10 mouse cellular contexts compared by ENCODE assay signal in genomic region chr13:54101031-54101820, GRCm38 (mm10). TPM values are rescaled to one million over a fixed set of nuclear protein-coding genes. Genes with fewer than 3 reads are reported as not detected.
DNase-seq lines count a peak whose midpoint lies in the region; ATAC-seq and TF ChIP-seq lines count a peak whose summit lies in the region.
"Had no signal": no experiment of that assay in that cellular context is flagged by ENCODE, and none has a peak within 500 bp of the region (broad histone marks: within the 10 kb centered on the region; RNA-seq: fewer than 3 reads in every experiment).

No protein-coding gene starts in this region.

- no peak overlapping the region for H3K9ac ChIP-seq in heart, adult 2 months (ENCODE audit: low read depth, low read length)
- no peak overlapping the region for H3K9ac ChIP-seq in heart, embryonic 12.5 days
- no peak overlapping the region for H3K9ac ChIP-seq in heart, embryonic 13.5 days
- H3K9ac ChIP-seq in hindbrain, embryonic 11.5 days (ENCODE audit: low read depth, low read length), result no peak overlapping the region

- H3K79me2 ChIP-seq in heart, adult 2 months (replicated peaks; ENCODE audit: control insufficient read depth, insufficient read depth, low read length), result no peaks in the 10 kb centered on the region

- H3K36me3 ChIP-seq in heart, adult 2 months (ENCODE audit: control insufficient read depth, insufficient read depth, low read length), result peaks cover 4% of the 10 kb centered on the region
- peaks cover 45% of the 10 kb centered on the region for H3K36me3 ChIP-seq in heart, embryonic 12.5 days
- H3K36me3 ChIP-seq in heart, embryonic 13.5 days, result peaks cover 75% of the 10 kb centered on the region
- peaks cover 42% of the 10 kb centered on the region for H3K36me3 ChIP-seq in small intestine, adult 2 months (ENCODE audit: control insufficient read depth, insufficient read depth, low read length)
- H3K36me3 ChIP-seq in hindbrain, embryonic 11.5 days (ENCODE audit: control insufficient read depth, insufficient read depth, low read length), result 0 out of 2 replicates have a peak, but pooled peaks cover 3% of the 10 kb centered on the region

- TF ChIP-seq EP300 in heart, adult 2 months (IDR thresholded peaks at IDR 0.05; ENCODE audit: insufficient read depth, low read depth, low read length), result no peak

- no peaks in the 10 kb centered on the region for H3K9me3 ChIP-seq in heart, embryonic 12.5 days (replicated peaks)
- no peaks in the 10 kb centered on the region for H3K9me3 ChIP-seq in heart, embryonic 13.5 days
- H3K9me3 ChIP-seq in hindbrain, embryonic 11.5 days (ENCODE audit: control insufficient read depth, low read length), result no peaks in the 10 kb centered on the region

- WGBS in heart, adult 2 months, result 41% methylated on average over 15 of the region's 15 CpGs
- WGBS in heart, embryonic 12.5 days, result 57% methylated on average over 15 of the region's 15 CpGs
- WGBS in heart, embryonic 13.5 days, result 55% methylated on average over 15 of the region's 15 CpGs
- 51% methylated on average over 15 of the region's 15 CpGs for WGBS in small intestine, adult 2 months
- 92% methylated on average over 15 of the region's 15 CpGs for WGBS in hindbrain, embryonic 11.5 days

- intact Hi-C loops in heart, adult 2 months (cut with DNase I), result no loop called here

- peak in 1 of 2 experiments; percentile 42 for DNase-seq in heart, adult 2 months
- DNase-seq in urinary bladder, adult 18-20 months (ENCODE audit: low spot score in 2 of 2), result peak; percentile 8 to 53
- DNase-seq in urinary bladder, adult 2 months (ENCODE audit: low spot score), result no peak
- no peak for DNase-seq in hindbrain, embryonic 11.5 days (ENCODE audit: low spot score)
- DNase-seq in cerebellum, postnatal 25 days, result no peak
- DNase-seq: embryo, embryonic 11 days had no signal

- no peak overlapping the region for H3K4me3 ChIP-seq in heart, adult 2 months
- no peak overlapping the region for H3K4me3 ChIP-seq in heart, embryonic 12.5 days
- no peak overlapping the region for H3K4me3 ChIP-seq in heart, embryonic 13.5 days
- H3K4me3 ChIP-seq in small intestine, adult 2 months (ENCODE audit: low read depth, low read length), result no peak overlapping the region
- H3K4me3 ChIP-seq in hindbrain, embryonic 11.5 days (ENCODE audit: low read depth, low read length), result no peak overlapping the region

- no peak for TF ChIP-seq POLR2A in heart, adult 2 months (IDR thresholded peaks at IDR 0.05; ENCODE audit: insufficient read depth, low read depth, low read length)
- TF ChIP-seq POLR2A in small intestine, adult 2 months (IDR thresholded peaks at IDR 0.05; ENCODE audit: low read depth, low read length), result no peak

- no peaks in the 10 kb centered on the region for H3K27me3 ChIP-seq in heart, adult 2 months (ENCODE audit: control insufficient read depth, insufficient read depth, low read length)
- no peaks in the 10 kb centered on the region for H3K27me3 ChIP-seq in heart, embryonic 12.5 days (replicated peaks)
- H3K27me3 ChIP-seq in heart, embryonic 13.5 days (replicated peaks), result no peaks in the 10 kb centered on the region
- no peaks in the 10 kb centered on the region for H3K27me3 ChIP-seq in small intestine, adult 2 months (ENCODE audit: control insufficient read depth, insufficient read depth, low read length)
- H3K27me3 ChIP-seq in hindbrain, embryonic 11.5 days (ENCODE audit: control insufficient read depth, insufficient read depth, low read length), result no peaks in the 10 kb centered on the region

- TF ChIP-seq CTCF in heart, adult 2 months (IDR thresholded peaks at IDR 0.05), result no peak
- TF ChIP-seq CTCF in small intestine, adult 2 months (IDR thresholded peaks at IDR 0.05; ENCODE audit: extremely low read depth, insufficient read length, insufficient replicate concordance, low read depth, low read length), result no peak

- peak overlapping the region; percentile 55 for H3K27ac ChIP-seq in heart, adult 2 months
- no peak overlapping the region for H3K27ac ChIP-seq in heart, embryonic 12.5 days (ENCODE audit: poor library complexity, severe bottlenecking)
- H3K27ac ChIP-seq in heart, embryonic 13.5 days (replicated peaks), result peak overlapping the region; percentile 17; the same call in 1 of the 2 replicates
- H3K27ac ChIP-seq in small intestine, adult 2 months (ENCODE audit: insufficient read depth, low read depth, low read length), result peak overlapping the region; percentile 63
- no peak overlapping the region for H3K27ac ChIP-seq in hindbrain, embryonic 11.5 days (ENCODE audit: low read depth, low read length)

- H3K4me1 ChIP-seq in heart, adult 2 months (ENCODE audit: control insufficient read depth, insufficient read depth, low read length), result peaks cover 5% of the 10 kb centered on the region
- peaks cover 14% of the 10 kb centered on the region for H3K4me1 ChIP-seq in heart, embryonic 12.5 days (replicated peaks)
- H3K4me1 ChIP-seq in heart, embryonic 13.5 days, result peaks cover 25% of the 10 kb centered on the region
- H3K4me1 ChIP-seq in small intestine, adult 2 months (ENCODE audit: control insufficient read depth, insufficient read depth, insufficient read length, low read length), result peaks cover 7% of the 10 kb centered on the region
- H3K4me1 ChIP-seq in hindbrain, embryonic 11.5 days (replicated peaks; ENCODE audit: control insufficient read depth, insufficient read depth, low read length), result no peaks in the 10 kb centered on the region

- H3K4me2 ChIP-seq in heart, embryonic 12.5 days, result no peak overlapping the region
- H3K4me2 ChIP-seq in heart, embryonic 13.5 days, result no peak overlapping the region
- H3K4me2 ChIP-seq in hindbrain, embryonic 11.5 days (replicated peaks; ENCODE audit: low read depth, low read length), result no peak overlapping the region

- ATAC-seq in heart, embryonic 12.5 days (ENCODE audit: insufficient number of reproducible peaks, low FRiP score), result no peak
- no peak for ATAC-seq in heart, embryonic 13.5 days (ENCODE audit: extremely low read depth, insufficient number of reproducible peaks, low FRiP score, low TSS enrichment)
- ATAC-seq in hindbrain, embryonic 11.5 days (ENCODE audit: low FRiP score), result no peak

RNA-seq across cellular contexts. Expression of gene Sfxn1, which starts 29.6 kb away (rescaled TPM):
- total RNA-seq in heart, adult 2 months (2021), result 1 to 10 TPM; 8.1 to 8.5 TPM
- 6.8 and 7.9 TPM in 2 replicates for polyA plus RNA-seq in heart, adult 2 months (2012; rRNA removed)
- 25.4 and 26.4 TPM in 2 replicates for polyA plus RNA-seq in heart, embryonic 12.5 days (2016; fragmentation: Nextera tagmentation; extraction: Ambion mirVana)
- 27.4 and 28.1 TPM in 2 replicates for polyA plus RNA-seq in urinary bladder, adult 2 months (2012; rRNA removed)
- polyA plus RNA-seq in heart, embryonic 13.5 days (2015; fragmentation: Nextera tagmentation; extraction: Ambion mirVana), result 27.8 and 28.7 TPM in 2 replicates
- polyA plus RNA-seq in small intestine, adult 2 months (2012; rRNA removed), result 15.8 and 36.6 TPM in 2 replicates
- 87.5 and 89.9 TPM in 2 replicates for polyA plus RNA-seq in hindbrain, embryonic 11.5 days (2014; fragmentation: Nextera tagmentation; extraction: Ambion mirVana)

RNA-seq across cellular contexts. Expression of gene Drd1, which starts 45.7 kb away (rescaled TPM):
- under 1 TPM; 0.05 to 0.30 TPM for total RNA-seq in heart, adult 2 months (2021)
- polyA plus RNA-seq in heart, adult 2 months (2012; rRNA removed), result 0.12 and 0.27 TPM in 2 replicates
- polyA plus RNA-seq in heart, embryonic 12.5 days (2016; fragmentation: Nextera tagmentation; extraction: Ambion mirVana), result 0.12 TPM in 1 of 2 replicates, not detected in the other
- 0.17 and 0.25 TPM in 2 replicates for polyA plus RNA-seq in urinary bladder, adult 2 months (2012; rRNA removed)
- 0.04 and 0.12 TPM in 2 replicates for polyA plus RNA-seq in heart, embryonic 13.5 days (2015; fragmentation: Nextera tagmentation; extraction: Ambion mirVana)
- not detected in 2 replicates for polyA plus RNA-seq in small intestine, adult 2 months (2012; rRNA removed)
- polyA plus RNA-seq in hindbrain, embryonic 11.5 days (2014; fragmentation: Nextera tagmentation; extraction: Ambion mirVana), result 0.21 and 0.65 TPM in 2 replicates
- polyA plus RNA-seq: heart, embryonic 14.5 days had no signal

Comparison
In these comparisons a context has a peak if more than half of its experiments do, and no peak if none do; other contexts are left out.
1. DNase-seq: peak in urinary bladder, adult 18-20 months (2 of 2); none in urinary bladder, adult 2 months (single experiment), hindbrain, embryonic 11.5 days (single experiment) and cerebellum, postnatal 25 days (0 of 2).
2. H3K27ac ChIP-seq: peak in heart, adult 2 months (single experiment), heart, embryonic 13.5 days (single experiment) and small intestine, adult 2 months (single experiment); none in heart, embryonic 12.5 days (single experiment) and hindbrain, embryonic 11.5 days (single experiment).